Comparison of ENCODE assay signal across 19 mouse cellular contexts in genomic region chr17:27568228-27568627, GRCm38 (mm10). TPM values are rescaled to one million over a fixed set of nuclear protein-coding genes. Genes with fewer than 3 reads are reported as not detected.
"Had no signal": no experiment of that assay in that cellular context is flagged by ENCODE, and none has a peak within 500 bp of the region (broad histone marks: within the 10 kb centered on the region; RNA-seq: fewer than 3 reads in every experiment).

No protein-coding gene starts in this region.

- H3K27me3 ChIP-seq: lung, embryonic 15.5 days; megakaryocyte, embryonic 14.5 days; midbrain, embryonic 13.5 days; midbrain, embryonic 15.5 days; neural tube, embryonic 12.5 days; stomach, embryonic 15.5 days had no signal

- H3K4me3 ChIP-seq: lung, embryonic 15.5 days; midbrain, embryonic 13.5 days; midbrain, embryonic 15.5 days; neural tube, embryonic 12.5 days; stomach, embryonic 15.5 days had no signal

- H3K27ac ChIP-seq: lung, embryonic 15.5 days; macrophage; midbrain, embryonic 13.5 days; midbrain, embryonic 15.5 days; neural tube, embryonic 12.5 days; stomach, embryonic 15.5 days; stomach, postnatal 0 days had no signal

- DNase-seq: lung, adult 2 months; lung, postnatal 14 days; lung, postnatal 36 days; right cerebral cortex, postnatal 14 days; thymus, adult 18-20 months; thymus, postnatal 14 days; thymus, postnatal 36 days had no signal

RNA-seq across cellular contexts. Expression of gene Grm4, which starts 47.0 kb away (rescaled TPM):
- total RNA-seq: megakaryocyte progenitor cell, adult 5-6 weeks; monocyte, adult 5-6 weeks; neutrophil, adult 5-6 weeks had no signal
- polyA plus RNA-seq: lung, postnatal 0 days; macrophage had no signal
